Mouse (Mus musculus): ENCODE results near the gene Katnal1. TPM values are rescaled to one million over a fixed set of nuclear protein-coding genes. Genes with fewer than 3 reads are reported as not detected.
A peak's percentile ranks its signal among the peaks of the same experiment; 100 is the strongest.

The Katnal1 gene
- total and polyA plus RNA-seq, 3 experiments: 2.8 to 7.0 (median 3.2) TPM

- no peaks in the 10 kb centered on the region for H3K79me2 ChIP-seq (replicated peaks; ENCODE audit: control insufficient read depth, extremely low read depth, insufficient read depth, poor library complexity, severe bottlenecking)
- in situ Hi-C loops (cut with MboI; ENCODE audit: low pct_ligation_motif_present, low pct_unique_long_range_greater_than_20kb, low sequenced_read_pairs) (no loop called here), dilution Hi-C loops (cut with MboI; ENCODE audit: extremely low pct_ligation_motif_present, extremely low pct_unique_long_range_greater_than_20kb, low sequenced_read_pairs) (no loop called here)
- peaks cover 0 to 4% of the 10 kb centered on the region in 2 experiments for H3K36me3 ChIP-seq (replicated peaks in 1 of 2; ENCODE audit: control insufficient read depth in 1 of 2, insufficient read depth in 1 of 2, low read length in 1 of 2)
- peaks cover 0 to 18% of the 10 kb centered on the region in 2 experiments; a peak in 2 of 4 replicates for H3K4me1 ChIP-seq (ENCODE audit: control insufficient read depth in 1 of 2, insufficient read depth in 2 of 2)
- H3K4me2 ChIP-seq (ENCODE audit: insufficient read depth, low read depth, poor library complexity, severe bottlenecking): no peak overlapping the region
- H3K27me3 ChIP-seq (replicated peaks): no peaks in the 10 kb centered on the region
- H3K27ac ChIP-seq (ENCODE audit: insufficient read depth, low read depth): no peak overlapping the region
- H3K9ac ChIP-seq (ENCODE audit: insufficient read depth, low read depth): no peak overlapping the region
- no peak for DNase-seq (ENCODE audit: extremely low read depth)
- H3K9me3 ChIP-seq (replicated peaks; ENCODE audit: low read length): peaks cover 12% of the 10 kb centered on the region
- TF ChIP-seq EP300 (IDR thresholded peaks at IDR 0.05; ENCODE audit: low read length): no peak
- TF ChIP-seq HCFC1 (IDR thresholded peaks at IDR 0.05; ENCODE audit: low read depth, low read length): no peak
- TF ChIP-seq POLR2A (IDR thresholded peaks at IDR 0.05; ENCODE audit: low read depth, low read length): no peak
- TF ChIP-seq RAD21 (IDR thresholded peaks at IDR 0.05; ENCODE audit: low read depth, low read length): no peak
- H3K4me3 ChIP-seq (replicated peaks in 1 of 3; ENCODE audit: low read depth in 2 of 3, low read length in 2 of 3, poor library complexity in 1 of 3): no peak overlapping the region
These were observed 2.2 kb upstream of the Katnal1 start for GRCm38 (mm10) chr5:148931301-148931700.

DNA sequence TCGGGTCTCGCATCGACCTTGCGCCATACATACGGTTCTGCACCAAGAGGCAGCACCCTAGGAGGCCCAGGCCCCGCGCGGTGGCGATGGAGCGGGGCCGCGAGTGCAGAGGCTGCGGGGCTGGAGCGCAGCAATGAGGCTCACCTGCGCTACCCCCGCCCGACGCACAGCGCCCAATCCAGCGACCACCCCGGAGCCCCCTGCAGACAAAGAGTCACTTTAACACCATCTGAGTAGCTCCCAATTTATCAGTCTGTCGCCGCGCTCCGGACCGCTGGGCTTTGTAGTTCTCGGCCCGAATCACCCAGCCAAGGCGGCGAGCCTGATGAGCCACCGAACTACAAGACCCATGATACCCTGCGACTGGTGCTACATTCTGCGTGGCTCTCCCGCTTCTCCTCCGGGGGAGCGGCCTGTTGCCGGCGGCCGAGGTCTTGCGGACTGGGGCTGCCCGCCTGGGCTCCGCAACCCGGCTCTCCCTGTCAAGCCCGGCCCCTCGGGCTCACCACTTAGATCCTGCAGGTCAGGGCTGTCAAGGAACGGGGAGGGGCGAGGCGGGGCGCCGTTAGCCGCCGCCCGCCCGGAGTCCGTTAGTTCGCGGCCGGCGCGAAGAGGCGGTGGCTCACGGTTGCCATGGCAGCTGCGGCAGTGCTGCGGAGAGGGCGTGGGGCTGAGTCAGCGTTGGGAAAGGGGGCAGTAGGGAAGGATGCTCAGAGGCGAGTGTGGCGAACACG lies 571 bp downstream of the Katnal1 start:
- dilution Hi-C loops (cut with MboI; ENCODE audit: extremely low pct_ligation_motif_present, extremely low pct_unique_long_range_greater_than_20kb, low sequenced_read_pairs): no loop called here
- Histone ChIP-seq H3K27me3 (replicated peaks) (no peaks in the 10 kb centered on the region), H3K4me1 (ENCODE audit: control insufficient read depth in 1 of 2, insufficient read depth in 2 of 2) (peaks cover 3 to 23% of the 10 kb centered on the region in 2 experiments; a peak in 3 of 4 replicates), H3K4me2 (ENCODE audit: insufficient read depth, low read depth, poor library complexity, severe bottlenecking) (peak overlapping the region; percentile 65; the same call in 1 of the 2 replicates), H3K9me3 (replicated peaks; ENCODE audit: low read length) (peaks cover 7% of the 10 kb centered on the region), H3K36me3 (replicated peaks in 1 of 2; ENCODE audit: control insufficient read depth in 1 of 2, insufficient read depth in 1 of 2, low read length in 1 of 2) (peaks cover 0 to 14% of the 10 kb centered on the region in 2 experiments), H3K4me3 (replicated peaks in 1 of 3; ENCODE audit: low read depth in 2 of 3, low read length in 2 of 3, poor library complexity in 1 of 3) (peak overlapping the region; percentile 69 to 87 (median 77)), H3K79me2 (replicated peaks; ENCODE audit: control insufficient read depth, extremely low read depth, insufficient read depth, poor library complexity, severe bottlenecking) (no peaks in the 10 kb centered on the region), H3K27ac (ENCODE audit: insufficient read depth, low read depth) (peak overlapping the region; percentile 68), H3K9ac (ENCODE audit: insufficient read depth, low read depth) (peak overlapping the region; percentile 62)
- in situ Hi-C loops (cut with MboI; ENCODE audit: low pct_ligation_motif_present, low pct_unique_long_range_greater_than_20kb, low sequenced_read_pairs): no loop called here
- DNase-seq (ENCODE audit: extremely low read depth): peak; percentile 93
- TF ChIP-seq GABPA (IDR thresholded peaks at IDR 0.05; ENCODE audit: insufficient replicate concordance, low read depth, low read length): peak; percentile 86; the same call in 1 of the 2 replicates
- TF ChIP-seq NELFE (IDR thresholded peaks at IDR 0.05; ENCODE audit: low read depth, low read length): 0 out of 2 replicates have a peak, but pooled peaks have one; percentile 44
- TF ChIP-seq ZNF384 (IDR thresholded peaks at IDR 0.05; ENCODE audit: low read depth, low read length): no peak
- TF ChIP-seq MXI1 (IDR thresholded peaks at IDR 0.05; ENCODE audit: low read depth, low read length): peak; percentile 87
- no peak for TF ChIP-seq SMC3 (IDR thresholded peaks at IDR 0.05; ENCODE audit: low read depth, low read length)
- TF ChIP-seq MAFK (IDR thresholded peaks at IDR 0.05; ENCODE audit: insufficient replicate concordance, low read length): peak; percentile 63; the same call in 1 of the 2 replicates
- peak; percentile 98 for TF ChIP-seq UBTF (IDR thresholded peaks at IDR 0.05; ENCODE audit: low read depth, low read length)
- no peak; the same call in 1 of the 2 replicates for TF ChIP-seq POLR2AphosphoS2 (IDR thresholded peaks at IDR 0.05; ENCODE audit: low read depth, low read length)
- TF ChIP-seq POLR2A (IDR thresholded peaks at IDR 0.05; ENCODE audit: low read depth, low read length): peak; percentile 75
- TF ChIP-seq KAT2A (IDR thresholded peaks at IDR 0.05; ENCODE audit: insufficient replicate concordance, low read length): peak; percentile 98; the same call in 1 of the 2 replicates
- TF ChIP-seq TBP (conservative IDR thresholded peaks at IDR 0.05; ENCODE audit: low read depth, low read length): peak; percentile 63
- peak; percentile 62; the same call in 1 of the 2 replicates for TF ChIP-seq ZMIZ1 (IDR thresholded peaks at IDR 0.05; ENCODE audit: low read depth, low read length)
- peak; percentile 65; the same call in 1 of the 2 replicates for TF ChIP-seq IRF4 (IDR thresholded peaks at IDR 0.05; ENCODE audit: low read depth, low read length)
- TF ChIP-seq TCF12 (IDR thresholded peaks at IDR 0.05; ENCODE audit: low read depth, low read length): peak; percentile 47; the same call in 1 of the 2 replicates
- TF ChIP-seq RAD21 (IDR thresholded peaks at IDR 0.05; ENCODE audit: low read depth, low read length): no peak
- TF ChIP-seq NRF1 (IDR thresholded peaks at IDR 0.05; ENCODE audit: low read depth, low read length): peak; percentile 33; the same call in 1 of the 2 replicates
- peak; percentile 66 for TF ChIP-seq MAZ (IDR thresholded peaks at IDR 0.05; ENCODE audit: low read depth, low read length)
- peak; percentile 60 for TF ChIP-seq ELF1 (IDR thresholded peaks at IDR 0.05; ENCODE audit: low read depth, low read length)
- TF ChIP-seq HCFC1 (IDR thresholded peaks at IDR 0.05; ENCODE audit: low read depth, low read length): peak; percentile 100
- TF ChIP-seq ETS1 (conservative IDR thresholded peaks at IDR 0.05; ENCODE audit: low read depth, low read length): no peak
- TF ChIP-seq MEF2A (IDR thresholded peaks at IDR 0.05; ENCODE audit: borderline replicate concordance, low read depth, low read length): peak; percentile 39; the same call in 1 of the 2 replicates
- TF ChIP-seq SIN3A (IDR thresholded peaks at IDR 0.05; ENCODE audit: low read length): peak; percentile 82
- peak in 1 of 2 experiments; percentile 11; a peak in 1 of 4 replicates for TF ChIP-seq CTCF (conservative IDR thresholded peaks at IDR 0.05 in 1 of 2, IDR thresholded peaks at IDR 0.05 in 1 of 2; ENCODE audit: low read depth in 2 of 2, low read length in 2 of 2)
